Mouse (Mus musculus) adrenal gland, adult 18-20 months (tissue): ENCODE results near the gene Smoc1. TPM values are rescaled to one million over a fixed set of nuclear protein-coding genes. Genes with fewer than 3 reads are reported as not detected.
A peak's percentile ranks its signal among the peaks of the same experiment; 100 is the strongest.

Source experiments
- DNase-seq, 2 experiments: peaks; one replicate each; pipeline ENCODE4 v3.0.0; 2021 to 2022; ENCODE audit warnings: low spot score in 2 of 2
- long read RNA-seq, 2 experiments: library from polyadenylated mRNA; stranded (forward); transcript quantifications; one replicate each; pipeline ENCODE4 v2.0.0; 2021
- total RNA-seq, 2 experiments: library from RNA; stranded (reverse); gene quantifications; 1 replicate in 1 of 2; 2 replicates in 1 of 2; pipeline ENCODE4 v1.2.3; 2021

Smoc1 gene
- 100 to 1,000 TPM; 101 to 131 TPM for total RNA-seq
- long read RNA-seq, experiment 1, transcript Smoc1-202 (13 exons, 3,496 nt) = minor isoform, 6 of 38 reads
- long read RNA-seq, experiment 1, transcript Smoc1-201 (13 exons, 3,439 nt) = major isoform, 22 of 38 reads
- long read RNA-seq, experiment 1, partial matches to known transcripts = 7 of 38 reads
- long read RNA-seq, experiment 1, other reads (novel, unspliced or antisense) = 3 of 38 reads
- long read RNA-seq, experiment 2, transcript Smoc1-201 (13 exons, 3,439 nt) = major isoform, 16 of 81 reads
- long read RNA-seq, experiment 2, partial matches to known transcripts = 65 of 81 reads
- long read RNA-seq, experiment 2, other reads (novel, unspliced or antisense) = 0 of 81 reads

GRCm38 (mm10) chr12:81026277-81026994 is at the start of gene Smoc1:
Gene Smoc1, plus strand, starts transcription at chr12:81026808.
- DNase-seq = peak; percentile 80 to 91

DNA sequence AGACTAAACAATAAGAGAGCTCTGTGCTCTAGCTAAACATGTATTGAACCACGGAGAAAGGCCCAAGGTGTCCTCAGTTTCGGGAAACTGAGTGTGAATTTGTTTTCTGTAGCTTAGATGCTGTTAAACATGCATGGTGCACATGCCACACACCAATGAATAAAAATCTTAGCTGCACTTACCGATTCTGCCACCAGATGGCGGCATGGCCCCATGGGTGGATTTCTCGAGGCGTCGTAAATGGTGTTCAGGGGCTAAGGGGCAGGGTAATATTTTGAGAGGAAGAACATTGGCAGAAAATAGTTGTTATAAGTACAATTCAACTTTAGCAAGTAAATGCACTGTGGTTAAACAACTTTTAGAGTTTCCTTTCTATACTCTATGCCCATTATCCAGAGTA is 44.3 kb upstream of the Smoc1 start:
- DNase-seq = peak; percentile 82 to 83

DNA sequence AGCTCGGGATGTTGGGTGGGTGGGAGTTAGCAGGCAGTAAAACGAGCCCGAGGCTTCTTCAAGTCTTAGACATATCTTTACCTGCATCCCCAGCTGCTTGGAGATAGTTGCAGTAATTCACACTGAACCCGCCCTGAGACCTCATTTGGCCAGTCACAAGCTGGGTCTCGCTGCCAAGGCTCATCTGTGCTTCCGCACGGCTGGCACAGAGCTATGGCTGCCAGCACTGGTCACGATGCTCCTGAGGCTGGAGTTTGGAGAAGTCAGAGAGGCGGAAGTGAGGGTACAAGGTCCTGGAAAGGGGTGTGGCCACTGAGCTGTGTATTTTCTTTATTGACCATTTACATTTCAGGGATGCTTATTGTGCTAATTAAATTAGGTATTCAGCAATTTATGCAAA is 42.9 kb upstream of the Smoc1 start:
- no peak for DNase-seq

- DNase-seq = no peak
These were observed 40.0 kb upstream of the Smoc1 start for GRCm38 (mm10) chr12:80986628-80987027.

DNA sequence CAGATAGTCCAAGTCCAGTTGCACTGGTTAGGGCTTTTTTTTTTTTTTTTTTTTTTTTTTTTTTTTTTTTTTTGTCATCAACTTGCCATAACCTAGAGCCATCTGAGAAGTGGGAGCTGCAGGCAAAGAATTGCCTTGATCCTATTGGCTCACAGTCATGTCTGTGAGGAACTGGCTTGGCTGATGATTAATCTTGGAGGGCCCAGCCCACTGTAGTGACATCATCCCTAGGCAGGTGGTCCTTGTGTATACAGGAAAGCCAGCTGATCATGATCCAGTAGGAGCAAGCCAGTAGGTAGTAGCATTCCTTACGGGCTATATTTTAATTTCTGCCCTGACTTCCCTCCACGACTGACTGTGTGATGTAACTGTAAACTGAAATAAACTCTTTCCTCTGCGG is 38.3 kb upstream of the Smoc1 start:
- DNase-seq = no peak

DNA sequence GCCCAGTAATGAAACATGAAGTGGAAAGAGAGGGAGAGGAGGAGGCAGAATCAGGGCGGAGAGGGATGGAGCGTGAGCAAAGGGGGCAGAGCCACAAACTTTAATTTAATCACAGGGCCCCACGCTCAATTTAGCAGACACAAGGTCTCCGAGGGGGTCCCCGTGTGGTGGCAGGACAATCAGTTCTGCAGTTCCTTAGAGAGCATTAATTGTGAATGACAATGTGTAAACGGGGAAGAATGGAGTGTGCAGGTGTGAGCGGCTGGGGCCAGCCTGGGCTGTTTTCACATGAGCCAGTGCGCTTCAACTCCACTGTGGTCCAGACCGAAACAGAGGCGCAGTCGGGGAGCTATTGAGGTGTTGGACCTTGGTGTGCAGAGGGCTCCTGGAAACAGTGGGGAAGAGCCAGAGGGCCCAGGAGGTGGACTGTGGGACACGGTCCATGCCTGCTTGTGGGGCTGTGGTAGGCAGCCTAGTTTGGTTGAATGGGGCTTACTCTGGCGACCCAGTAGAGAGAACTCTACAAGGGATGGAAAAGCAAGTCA is 35.6 kb upstream of the Smoc1 start:
- DNase-seq = no peak

GRCm38 (mm10) chr12:80991806-80992205 is 34.8 kb upstream of the Smoc1 start:
- DNase-seq = no peak

- peak in 1 of 2 experiments; percentile 42 for DNase-seq
These were observed 34.0 kb upstream of the Smoc1 start for GRCm38 (mm10) chr12:80992540-80993122.

- no peak for DNase-seq
These were observed 32.8 kb upstream of the Smoc1 start for GRCm38 (mm10) chr12:80993773-80994172.

- DNase-seq = no peak
These were observed 31.3 kb upstream of the Smoc1 start for GRCm38 (mm10) chr12:80995326-80995725.

DNA sequence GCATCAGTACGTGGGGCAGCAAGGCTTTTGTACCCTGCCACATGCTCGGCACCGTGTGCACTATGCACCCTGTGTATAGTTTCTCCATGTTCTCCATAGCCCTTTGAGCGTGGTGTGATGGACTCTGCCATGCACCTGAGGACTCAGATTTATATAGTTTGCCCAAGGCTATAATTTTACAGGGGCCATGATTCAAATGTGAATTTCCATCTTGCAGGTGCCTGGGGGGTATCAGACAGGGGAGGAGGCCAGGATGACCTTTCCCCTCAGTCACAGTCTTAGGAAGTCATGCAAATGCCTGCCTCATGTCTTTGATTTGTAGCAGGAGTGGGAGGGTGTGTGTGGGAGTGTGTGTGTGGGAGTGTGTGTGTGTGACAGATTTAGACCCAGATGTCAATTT is 29.0 kb upstream of the Smoc1 start:
- DNase-seq = no peak

- no peak for DNase-seq
These were observed 27.9 kb upstream of the Smoc1 start for GRCm38 (mm10) chr12:80998528-80999221.

- DNase-seq = no peak
These were observed 25.7 kb upstream of the Smoc1 start for GRCm38 (mm10) chr12:81000924-81001323.

DNA sequence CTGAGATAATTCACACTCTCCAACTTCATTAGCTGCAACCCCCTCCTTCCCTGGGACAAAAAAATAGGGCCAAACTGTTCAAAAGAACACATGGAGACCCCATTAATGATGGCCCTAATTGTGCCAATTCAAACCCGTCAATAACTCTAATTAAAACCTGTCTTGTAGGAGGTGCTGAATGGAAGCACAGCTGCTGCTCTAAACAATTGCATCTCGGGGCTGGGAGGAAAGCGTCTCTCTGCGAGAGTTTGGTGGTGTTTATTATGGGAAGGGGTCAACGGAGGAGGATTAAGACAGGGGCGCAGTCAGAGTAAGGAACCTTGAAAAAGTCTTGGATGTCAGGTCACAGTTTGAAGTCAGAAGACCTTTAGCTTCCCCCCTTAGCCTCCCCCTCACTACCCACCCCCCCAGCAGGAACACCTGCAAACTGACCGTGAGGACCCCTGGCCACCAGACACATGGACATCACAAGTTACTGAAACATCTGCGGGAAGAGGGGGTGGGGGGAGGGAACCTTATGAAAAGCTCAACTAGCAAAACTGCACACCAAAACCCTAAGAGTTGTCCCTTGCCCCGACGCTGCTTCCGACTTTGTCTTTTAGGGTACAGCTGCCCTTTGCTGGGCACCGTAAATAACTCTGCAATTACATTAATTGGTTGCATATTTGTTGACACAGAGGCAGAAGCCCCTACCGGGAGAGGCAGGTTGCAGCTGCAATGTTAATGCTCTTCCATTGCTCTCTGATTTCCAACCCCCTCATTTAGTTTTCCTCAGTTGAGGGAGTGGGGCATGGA is 23.6 kb upstream of the Smoc1 start:
- no peak for DNase-seq

DNA sequence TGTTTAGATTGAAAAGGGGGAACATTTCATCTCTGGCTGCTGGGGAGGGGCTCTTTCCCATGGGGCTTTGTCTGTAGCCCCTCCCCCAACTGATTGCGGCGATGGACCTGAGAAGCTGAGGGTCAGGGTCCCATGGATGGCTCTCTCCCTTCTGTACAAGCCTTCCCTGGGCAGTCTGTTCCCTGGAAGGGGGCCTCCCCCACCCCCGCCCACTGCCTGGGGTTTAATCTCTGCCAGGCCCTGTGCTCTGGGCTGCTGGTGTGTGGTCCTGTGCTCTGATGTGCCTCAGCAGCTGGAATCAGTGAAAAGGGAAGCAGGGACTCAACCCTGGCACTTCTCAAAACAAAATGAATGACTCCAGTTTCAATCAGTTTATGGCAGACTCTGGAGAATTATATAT is 16.8 kb upstream of the Smoc1 start:
- no peak for DNase-seq

DNA sequence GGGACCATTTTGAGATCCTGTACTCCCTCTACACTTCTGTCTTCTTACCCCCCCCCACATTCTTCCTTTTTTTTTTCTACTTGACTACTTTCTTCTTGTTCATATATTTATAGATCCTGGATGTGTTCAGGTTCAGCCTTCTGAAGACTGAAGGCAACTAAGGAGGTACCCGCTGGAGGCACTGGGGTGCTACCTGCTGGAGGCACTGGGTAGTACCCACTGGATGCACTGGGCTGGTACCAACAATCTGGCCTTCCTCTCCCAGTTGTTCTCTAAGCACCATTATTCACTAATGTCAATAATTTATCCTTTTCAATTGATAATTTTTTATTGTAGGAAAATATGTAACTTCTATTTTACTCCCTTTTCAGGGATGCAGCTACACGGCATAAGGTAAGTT is 14.6 kb upstream of the Smoc1 start:
- DNase-seq = no peak

DNA sequence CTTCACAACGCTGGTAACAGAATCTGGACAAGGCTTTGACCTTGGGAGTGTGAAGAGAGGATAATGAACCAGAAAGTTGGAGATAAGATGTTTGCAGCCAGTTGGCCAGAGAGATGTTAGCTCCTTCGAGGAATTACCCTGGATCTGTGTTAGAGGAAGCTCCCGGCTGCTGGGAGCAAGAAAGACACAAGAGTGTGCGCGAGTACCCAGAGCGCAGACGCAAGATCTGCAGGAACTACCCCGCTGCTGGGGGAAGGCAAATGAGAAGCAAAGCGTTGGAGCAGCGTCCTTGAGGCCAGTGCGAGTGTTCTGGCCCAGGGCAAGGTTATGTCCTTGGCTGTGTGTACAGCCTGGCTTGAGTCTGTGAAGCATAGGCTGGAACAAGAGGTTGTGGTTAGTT is 13.1 kb upstream of the Smoc1 start:
- DNase-seq = peak in 1 of 2 experiments; percentile 45

GRCm38 (mm10) chr12:81017624-81018023 is 9.0 kb upstream of the Smoc1 start:
- DNase-seq = no peak

DNA sequence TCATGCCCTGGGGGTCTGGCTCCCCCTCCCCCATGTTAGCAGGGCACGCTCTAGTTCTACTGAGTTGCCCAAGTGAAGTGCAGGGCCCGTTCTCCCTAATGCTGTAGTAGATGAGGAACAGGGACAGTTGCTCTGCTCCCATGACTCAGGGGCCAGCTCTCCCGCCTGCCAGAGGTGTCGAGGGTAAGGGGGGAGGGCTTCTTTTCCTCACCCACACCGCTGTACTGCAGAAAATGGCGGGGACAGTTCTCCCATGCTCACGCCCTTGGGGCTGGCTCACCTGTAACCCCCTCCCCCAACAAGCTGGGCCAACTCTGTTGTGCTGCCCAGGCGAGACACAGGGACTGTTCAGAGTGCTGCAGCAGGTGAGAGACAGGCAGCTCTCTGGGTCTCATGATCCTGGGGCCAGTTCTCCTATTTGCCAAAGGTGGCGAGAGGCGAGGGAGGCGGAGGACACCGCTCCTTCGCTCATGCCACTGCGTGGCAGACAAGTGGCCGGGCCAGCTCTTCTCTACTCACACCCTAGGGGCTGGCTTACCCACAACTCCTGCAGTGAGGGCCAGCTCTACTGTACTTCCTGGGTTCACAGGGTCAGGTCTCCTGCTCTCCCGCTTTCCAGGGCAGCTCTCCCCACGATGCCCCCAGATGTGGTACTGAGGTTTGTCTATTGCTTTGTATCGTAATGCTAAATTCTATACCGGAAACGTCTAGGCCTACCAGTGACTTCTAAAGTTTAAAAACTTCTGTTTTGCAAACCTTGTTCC is 7.9 kb upstream of the Smoc1 start:
- DNase-seq = no peak
